Mouse (Mus musculus) left cerebral cortex, adult 18-20 months (tissue): ENCODE data around the gene Dolpp1. TPM values are rescaled to one million over a fixed set of nuclear protein-coding genes. Genes with fewer than 3 reads are reported as not detected.

ENCODE experiments used
- DNase-seq, 2 experiments: peaks; one replicate each; pipeline ENCODE4 v3.0.0; 2021 to 2022; ENCODE audit warnings: low spot score in 2 of 2, mixed read lengths in 1 of 2
- long read RNA-seq, 2 experiments: library from polyadenylated mRNA; stranded (forward); transcript quantifications; one replicate each; pipeline ENCODE4 v2.0.0; 2021
- total RNA-seq, 2 experiments: library from RNA; stranded (reverse); gene quantifications; 2 replicates each; pipeline ENCODE4 v1.2.3; 2021

The Dolpp1 gene
- 10 to 100 TPM; 24.2 to 27.5 TPM for total RNA-seq
- long read RNA-seq, experiment 1, transcript Dolpp1-201 (8 exons, 2,251 nt): major isoform, 23 of 37 reads
- long read RNA-seq, experiment 1, partial matches to known transcripts: 3 of 37 reads
- long read RNA-seq, experiment 1, other reads (novel, unspliced or antisense): 10 of 37 reads
- long read RNA-seq, experiment 2, transcript Dolpp1-201 (8 exons, 2,251 nt): major isoform, 26 of 29 reads
- long read RNA-seq, experiment 2, partial matches to known transcripts: 0 of 29 reads
- long read RNA-seq, experiment 2, other reads (novel, unspliced or antisense): 3 of 29 reads

DNA sequence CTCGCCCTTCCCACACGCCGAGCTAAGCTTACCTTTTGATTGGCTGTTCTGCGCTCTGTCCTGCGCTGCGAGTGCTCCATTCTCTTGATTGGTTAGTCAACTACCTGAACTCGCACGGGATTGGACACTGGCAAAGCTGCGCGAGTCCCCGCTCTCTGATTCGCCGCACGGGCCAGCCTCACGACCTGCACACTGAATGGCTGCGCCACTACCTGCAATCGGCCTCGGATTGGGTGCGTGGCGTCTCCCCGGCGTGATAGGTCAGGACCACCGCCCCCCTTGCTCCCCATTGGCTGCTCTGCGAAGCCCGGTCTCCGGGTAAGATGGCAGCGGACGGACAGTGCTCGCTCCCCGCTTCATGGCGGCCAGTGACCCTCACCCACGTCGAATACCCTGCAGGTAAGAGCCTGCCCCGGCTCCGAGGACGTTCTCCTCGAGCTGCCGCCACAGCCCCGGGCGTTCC is at the start of gene Dolpp1:
Gene Dolpp1, plus strand, starts transcription at position 141 of the 463 bp plus-strand sequence.
- DNase-seq: peak; percentile 95 to 98

DNA sequence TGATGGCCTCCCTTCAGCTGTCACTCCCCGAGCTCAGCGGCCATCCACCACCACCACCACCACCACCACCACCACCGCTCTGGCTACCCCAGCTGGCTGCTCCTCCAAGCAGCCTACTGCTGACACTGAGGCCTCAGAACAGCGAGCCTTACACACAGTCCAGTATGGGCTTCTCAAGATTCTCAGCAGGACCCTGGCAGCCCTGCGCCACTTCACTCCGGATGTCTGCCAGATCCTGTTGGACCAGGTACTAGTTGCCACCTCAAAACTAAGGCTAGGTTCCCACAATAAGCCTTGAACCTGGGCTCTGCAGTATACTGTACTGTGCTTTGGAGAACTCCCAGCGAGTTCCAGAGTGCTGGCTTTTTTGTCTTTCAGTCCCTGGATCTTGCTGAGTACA is 49.5 kb upstream of the Dolpp1 start:
- no peak for DNase-seq

DNA sequence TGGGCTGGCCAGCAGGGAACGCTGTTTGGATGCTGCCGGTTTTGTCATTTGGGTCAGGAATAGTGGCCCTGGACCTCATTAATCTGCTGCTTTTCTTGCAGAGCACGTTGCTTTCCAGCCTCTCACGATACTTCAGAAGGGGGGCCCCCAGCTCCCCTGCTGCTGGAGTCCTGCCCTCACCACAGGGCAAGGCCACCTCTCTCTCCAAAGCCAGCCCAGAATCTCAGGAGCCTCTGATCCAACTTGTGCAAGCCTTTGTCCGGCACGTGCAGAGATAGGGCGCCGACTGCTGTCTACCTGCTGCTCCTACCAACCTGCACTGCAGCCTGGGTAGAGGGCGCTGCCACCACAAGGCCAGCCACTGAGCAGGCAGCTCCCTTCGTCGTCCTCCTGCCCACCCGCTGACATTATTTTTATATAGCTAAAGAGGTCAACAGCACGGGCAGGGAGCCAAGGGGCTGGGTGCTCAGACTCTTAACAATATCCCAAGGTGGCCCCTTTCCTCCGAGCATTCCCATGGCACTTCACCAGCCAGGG is 48.4 kb upstream of the Dolpp1 start:
- no peak for DNase-seq

DNA sequence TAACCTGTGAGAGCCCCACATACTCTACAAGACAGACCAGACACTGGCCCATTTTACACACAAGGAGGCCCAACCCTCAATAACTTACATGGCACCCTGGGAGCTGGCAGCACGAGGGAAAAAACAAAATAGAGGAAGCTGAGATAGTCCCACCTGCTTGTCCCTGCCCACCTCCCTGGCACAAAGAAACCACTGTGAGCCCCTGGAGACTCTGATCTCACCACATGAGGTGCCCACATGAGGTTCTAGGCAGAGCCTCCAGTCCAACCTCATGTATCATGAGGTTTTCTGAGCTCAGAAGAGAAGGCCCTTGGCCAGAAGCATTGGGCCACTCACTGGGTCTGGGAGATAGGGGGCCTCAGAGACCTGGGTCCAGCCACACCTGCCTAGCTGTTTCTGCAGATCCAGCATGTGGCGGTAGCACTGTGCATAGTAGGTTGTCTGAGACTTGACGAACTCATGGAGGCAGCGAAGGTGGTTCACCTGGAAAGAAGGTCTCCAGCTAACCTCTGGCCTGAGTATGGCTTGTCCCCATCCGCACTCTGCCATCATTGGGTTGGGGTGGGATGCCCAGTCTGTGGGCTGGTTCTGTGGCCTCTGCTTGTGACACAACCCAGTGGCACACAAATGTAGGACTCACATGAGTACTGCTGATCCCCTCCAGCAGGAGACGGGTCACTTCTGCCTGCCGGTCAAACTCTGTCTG is 45.9 kb upstream of the Dolpp1 start:
- DNase-seq: no peak

DNA sequence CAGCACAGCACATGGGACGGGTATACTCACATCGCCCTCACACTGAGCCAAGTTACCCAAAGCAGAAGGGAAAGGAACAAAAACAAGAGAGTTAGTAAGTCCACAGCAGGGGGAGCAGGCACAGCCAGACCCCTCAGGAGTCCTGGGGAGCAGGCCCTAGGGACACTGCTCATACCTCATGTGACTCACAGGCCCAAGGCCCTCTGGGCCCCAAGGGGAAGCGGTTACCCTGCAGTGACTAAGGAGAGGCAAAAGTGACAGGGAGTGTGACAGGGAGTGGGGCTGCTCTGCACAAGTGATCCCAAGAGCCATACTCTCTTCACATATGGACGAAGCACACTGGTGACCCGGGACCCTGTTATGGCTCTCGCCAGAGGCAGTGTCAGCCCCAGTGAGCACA is 42.9 kb upstream of the Dolpp1 start:
- DNase-seq: no peak

DNA sequence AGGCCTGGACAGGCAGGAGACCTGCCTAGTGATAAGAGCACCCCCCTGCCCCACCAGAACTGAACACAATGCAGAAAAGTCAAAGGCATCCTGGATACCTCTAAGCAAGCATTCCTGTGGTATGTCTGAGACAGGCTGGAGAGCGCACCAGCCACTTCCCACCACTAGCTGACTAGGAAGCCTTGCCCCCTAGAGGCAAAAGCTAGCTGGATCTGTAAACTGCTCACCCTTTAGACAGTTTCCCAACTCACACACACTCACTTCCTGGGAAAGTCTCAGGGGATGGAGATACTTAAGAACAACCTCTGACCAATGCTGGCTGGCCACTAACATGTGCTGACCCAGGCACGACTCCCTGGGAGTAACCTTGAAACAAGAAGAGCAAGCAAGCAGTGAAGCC is 40.9 kb upstream of the Dolpp1 start:
- DNase-seq: no peak

DNA sequence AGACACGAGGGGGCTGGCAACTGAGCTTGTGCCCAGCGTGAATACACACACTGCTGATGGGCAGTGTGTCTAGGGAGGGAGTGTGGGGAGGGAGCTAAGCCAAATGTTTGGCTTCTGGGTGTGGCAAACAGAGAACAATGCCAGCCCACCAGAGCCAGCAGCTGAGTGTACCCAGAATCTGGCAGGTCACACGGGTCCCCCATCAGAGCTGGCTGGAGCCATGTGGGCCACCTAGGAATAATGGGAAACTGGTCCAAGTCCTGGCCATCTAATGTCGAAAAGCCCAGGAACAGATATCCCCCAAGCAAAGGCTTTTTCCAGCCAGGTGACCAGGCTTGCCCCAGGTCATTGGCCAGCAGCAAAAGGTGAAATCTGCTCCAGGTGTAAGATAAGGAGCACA is 36.2 kb upstream of the Dolpp1 start:
- no peak for DNase-seq

DNA sequence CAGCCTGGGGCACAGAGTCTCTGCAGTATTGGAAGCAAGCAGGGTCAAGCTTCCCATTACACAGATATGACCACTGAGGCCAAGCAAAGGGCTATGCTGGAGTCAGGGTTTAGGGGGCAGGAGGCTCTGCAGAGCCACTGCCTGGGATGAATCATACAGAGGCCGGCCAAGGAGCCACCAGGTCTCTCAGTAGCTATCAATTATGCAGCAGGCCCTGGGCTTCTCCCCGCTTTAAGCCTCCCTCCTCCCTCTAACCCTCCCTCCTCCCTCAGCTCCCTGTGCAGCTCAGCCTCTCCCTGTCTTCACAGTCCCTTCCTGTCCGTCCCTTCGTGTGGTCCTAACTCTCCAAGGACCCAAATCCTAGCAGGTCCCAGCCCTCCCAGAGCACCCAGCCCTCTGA is 35.8 kb upstream of the Dolpp1 start:
- no peak for DNase-seq

DNA sequence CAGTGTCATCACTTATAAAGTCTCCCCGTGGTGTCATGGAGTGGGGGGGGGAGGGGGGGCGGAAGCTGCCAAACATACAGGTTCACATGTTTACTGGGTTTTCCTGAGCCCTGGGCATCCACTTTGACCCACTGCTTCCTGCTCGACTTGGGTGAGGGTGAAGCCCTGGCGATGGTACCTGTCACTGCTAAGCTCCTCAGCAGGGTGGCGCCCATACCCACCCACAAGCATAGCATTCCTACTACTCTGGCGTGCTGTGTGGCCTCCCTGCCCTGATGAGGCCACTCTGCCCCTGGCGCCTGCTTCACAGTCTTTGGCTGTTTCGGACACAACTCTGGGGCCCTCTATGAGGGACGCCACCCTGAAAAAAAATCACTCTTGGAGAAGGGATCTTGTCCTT is 35.1 kb upstream of the Dolpp1 start:
- no peak for DNase-seq

DNA sequence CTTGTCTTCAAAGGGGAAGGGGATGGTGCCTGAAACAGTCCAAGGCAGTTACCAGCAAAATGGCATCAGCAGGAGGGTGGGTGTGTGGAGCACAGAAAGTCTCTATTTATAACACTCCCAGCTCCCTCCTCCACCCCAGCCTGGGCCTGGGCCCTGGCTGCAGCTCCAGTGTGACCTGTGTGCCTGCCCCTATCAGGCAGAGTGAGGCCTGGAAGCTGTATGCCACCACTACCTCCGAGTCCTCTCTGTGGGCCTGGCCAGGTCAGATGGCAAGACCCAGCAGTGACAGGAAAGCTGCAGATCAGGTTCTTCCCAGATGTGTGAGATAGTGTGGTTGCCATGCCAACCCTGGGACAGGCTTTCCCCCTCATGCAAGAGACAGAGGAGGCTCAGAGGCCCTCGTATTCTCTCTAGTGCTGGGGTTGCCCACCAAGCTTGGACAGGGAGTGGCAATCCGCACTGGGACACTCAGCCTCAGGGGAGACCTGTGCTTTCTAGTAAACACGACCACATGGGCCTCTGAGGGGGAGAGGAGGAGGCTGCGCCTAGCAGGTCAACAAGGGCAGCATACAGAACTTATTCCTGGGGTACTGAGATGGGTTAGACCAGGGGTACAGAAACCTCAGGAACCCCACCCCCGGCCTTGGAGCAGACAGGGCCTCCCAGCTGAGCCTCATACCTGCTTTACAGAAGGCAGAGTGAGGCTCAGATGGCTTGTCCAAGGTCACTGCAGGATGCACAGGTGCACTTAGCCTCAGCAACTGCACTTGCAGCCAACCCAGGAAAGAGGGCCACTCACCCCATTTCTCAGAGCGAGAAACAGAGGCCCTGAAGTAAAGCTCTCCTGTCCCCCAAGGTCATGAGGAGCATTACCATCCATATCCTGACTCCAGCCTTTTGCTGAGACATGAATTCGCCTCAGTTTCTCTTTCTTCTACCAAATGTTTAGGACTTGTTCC is 34.2 kb upstream of the Dolpp1 start:
- peak; percentile 32 to 40 for DNase-seq

DNA sequence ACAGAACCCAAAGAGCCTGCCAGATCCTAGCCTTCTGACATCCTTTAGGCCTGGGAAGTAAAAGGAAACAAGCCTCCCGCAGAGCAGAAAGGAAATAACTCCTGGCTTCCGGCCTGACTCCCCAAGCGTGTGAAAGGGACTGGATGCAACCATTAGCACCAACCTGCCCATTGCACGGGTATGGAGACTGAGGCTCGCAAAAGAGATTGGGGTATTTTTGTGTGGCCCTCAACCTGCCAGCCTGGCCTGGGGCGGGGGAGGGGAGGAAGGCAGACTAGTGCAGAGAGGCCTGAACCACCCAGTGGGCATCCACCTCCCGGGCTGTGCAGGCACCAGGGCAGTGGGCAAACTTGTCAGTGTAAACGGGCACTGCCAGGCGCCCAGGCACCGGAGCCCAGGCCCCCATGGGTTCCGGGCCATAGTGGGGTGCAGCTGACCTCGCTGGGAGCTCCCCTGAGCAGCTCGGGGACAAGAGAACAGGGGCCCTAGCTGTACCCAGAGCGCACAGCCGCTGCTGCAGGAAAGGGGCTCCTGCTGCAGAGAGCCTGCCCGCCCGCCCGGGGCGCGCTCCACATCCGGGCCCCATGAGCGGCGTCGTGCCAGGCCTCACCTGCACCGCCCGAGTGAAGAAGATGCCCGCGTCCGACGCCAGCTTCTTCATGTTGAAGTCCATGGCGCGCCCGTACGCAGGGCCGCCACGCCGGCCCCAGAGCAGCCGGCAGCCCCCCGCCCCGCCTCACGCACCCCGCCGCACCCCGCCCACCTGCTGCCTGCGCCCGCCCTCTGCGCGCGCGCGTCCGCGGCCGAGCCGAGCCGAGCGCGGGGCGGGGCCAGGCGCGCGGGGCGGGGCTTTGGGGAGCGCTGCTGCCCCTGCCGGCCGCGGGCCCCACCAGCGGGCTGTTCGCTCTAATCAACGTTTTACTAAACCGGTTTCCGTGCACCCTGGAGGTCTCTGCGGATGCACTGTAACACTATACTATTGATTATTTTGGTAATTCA is 33.2 kb upstream of the Dolpp1 start, which contains the start of gene Sh3glb2:
Gene Sh3glb2, minus strand, starts transcription at position 805 of the 999 bp plus-strand sequence.
- peak; percentile 79 to 86 for DNase-seq

DNA sequence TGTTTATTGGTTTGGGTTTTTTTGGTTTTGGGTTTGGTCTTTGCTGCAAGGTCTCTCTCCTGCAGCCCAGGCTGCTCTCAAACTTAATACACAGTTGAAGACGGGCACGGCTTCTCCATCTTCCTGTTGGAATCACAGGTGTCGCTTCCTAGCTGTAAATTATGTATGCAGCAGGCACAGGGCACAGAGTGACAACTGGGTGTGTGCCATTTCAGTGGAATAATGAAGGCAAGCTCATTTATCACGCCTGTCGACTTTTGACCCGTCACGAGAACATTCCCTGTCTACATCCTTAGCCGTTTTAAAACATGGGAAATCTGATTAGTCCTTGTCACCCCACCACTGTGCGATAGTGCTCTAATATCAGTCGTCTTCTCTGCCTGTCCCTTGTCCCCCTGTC is 31.4 kb upstream of the Dolpp1 start:
- DNase-seq: no peak

DNA sequence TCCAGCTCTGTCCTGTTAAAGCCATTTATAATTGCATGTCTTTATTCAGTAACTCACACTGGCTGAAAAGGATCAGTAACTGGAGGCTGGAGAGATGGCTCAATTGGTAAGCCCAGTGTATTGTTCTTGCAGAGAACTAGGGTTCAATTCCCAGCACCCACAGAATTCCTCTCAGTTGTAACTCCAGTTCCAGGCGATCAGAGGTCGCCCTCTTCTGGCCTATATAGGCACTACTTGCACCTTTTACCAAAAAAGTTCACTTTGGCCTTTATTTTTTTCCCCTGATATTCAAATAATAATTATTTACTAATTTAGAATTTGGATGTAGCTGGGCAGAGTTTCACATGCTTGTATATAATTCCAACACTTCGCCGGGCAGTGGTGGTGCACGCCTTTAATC is 29.2 kb upstream of the Dolpp1 start:
- no peak for DNase-seq

DNA sequence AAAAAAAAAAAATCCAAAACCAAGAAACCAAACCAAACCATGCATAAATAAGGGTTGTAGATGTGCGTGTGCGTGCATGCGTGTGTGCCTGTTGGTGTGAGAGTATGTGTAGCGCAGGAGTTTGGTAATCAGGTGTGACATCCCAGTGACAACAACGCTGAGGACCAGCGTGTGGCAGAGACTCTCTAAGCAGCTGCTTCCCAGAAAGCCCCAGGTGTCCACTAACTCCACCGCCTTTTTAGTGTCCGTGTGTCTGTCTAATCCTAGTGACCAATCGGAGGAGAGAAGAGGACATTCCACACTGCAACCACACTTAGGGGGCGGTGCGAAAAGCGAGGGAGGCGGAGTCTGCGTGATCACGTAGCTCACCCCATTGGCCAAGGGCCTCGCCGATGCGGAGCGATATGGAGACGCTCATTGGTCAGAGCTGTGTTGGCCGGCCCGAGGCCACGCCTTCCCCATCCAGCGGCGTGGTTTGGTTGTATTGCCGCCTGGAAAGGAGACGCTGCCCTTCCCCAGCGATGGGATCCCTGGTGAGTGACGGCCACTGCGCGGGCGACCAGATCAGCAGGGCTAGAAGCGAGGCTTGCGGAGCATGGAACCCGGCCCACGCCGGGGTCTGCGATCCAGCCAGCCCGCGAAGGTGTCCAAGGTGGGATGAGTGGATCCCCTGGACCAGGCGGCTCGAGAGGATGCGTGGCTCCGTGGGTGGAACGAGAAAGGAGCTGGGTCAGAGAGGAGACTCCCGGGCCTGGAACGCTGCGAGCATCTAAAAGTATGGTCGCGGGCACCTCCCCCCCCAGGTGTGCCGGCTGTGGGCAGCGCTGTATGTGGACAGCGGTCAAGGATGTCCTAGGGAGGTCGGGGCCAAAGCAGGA is 28.0 kb upstream of the Dolpp1 start, which contains the start of gene Miga2:
Gene Miga2, plus strand, starts transcription at position 461 of the 878 bp plus-strand sequence.
- DNase-seq: peak; percentile 97 to 99

DNA sequence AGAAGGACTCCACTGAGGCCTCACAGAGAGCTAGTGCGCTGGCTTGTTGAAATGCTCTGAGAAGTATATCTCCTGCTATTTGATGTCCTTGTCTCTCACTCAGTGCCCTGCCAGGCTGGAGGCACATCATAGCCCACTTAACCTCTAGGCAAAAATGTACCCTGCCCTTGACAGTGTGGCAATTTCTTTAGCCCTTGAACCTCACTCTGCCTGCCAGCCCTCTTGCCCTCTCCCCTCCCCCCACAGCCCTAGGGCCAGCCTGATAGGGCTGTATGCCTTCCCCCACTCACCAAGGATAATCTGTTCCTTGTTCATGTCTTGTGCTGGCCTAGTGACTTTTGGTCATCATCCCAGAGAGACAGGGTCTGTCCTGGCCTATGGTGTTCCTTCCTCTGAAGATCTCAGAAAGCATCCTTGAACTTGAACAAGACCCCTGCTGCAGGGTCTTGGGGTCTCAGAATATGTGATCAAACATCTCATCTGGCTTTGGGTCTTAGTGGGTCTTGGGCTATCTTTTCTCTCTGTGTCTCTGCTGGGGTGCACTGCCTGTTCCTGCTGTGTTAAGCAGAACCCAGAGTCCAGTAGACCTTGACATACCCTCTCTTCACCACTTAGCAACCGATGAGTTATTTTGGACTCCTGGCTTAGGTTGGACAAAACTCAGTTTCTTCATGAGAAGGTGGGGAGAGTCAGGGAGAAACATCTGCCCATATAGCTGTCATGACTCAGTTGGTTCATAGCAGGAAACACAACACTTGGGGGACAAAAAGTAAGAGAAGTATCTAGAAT is 26.6 kb upstream of the Dolpp1 start:
- no peak for DNase-seq

DNA sequence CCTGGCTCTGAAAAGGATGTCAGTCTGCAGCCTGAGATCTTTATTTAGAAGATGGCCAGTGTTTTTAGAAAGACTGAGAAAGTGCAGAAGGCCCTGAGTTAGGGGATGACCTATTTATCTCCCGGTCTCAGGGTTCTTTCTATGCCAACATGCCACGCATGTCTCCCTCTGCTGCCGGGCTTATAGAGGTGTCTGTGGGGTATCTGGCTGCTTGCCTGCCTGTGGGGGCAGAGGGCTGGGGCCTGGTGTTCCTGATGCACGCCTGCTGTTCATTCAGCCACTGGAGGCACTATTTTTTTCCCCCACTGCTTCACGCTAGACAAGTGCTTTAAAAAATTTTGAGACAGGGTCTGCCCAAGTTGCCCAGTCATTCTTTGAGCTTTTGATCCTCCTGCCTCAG is 25.9 kb upstream of the Dolpp1 start:
- DNase-seq: no peak

DNA sequence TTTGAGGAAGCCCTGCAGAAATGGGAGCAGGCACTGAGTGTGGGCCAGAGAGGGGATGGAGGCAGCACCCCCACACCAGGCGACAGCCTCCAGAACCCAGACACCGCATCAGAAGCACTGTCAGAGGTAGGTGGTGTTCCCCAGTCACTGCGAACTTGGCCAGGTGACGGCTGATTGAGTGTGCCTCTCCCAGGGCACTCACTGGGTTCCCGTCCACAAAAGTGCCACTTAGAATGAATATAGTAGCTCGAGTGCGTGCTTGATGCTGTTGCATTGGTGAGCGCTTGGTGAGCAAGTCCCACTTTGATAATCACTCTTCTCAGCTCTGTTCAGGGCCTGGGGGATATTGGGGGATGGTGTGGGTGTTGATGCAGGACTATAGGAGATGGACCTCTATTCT is 20.5 kb upstream of the Dolpp1 start:
- no peak for DNase-seq

DNA sequence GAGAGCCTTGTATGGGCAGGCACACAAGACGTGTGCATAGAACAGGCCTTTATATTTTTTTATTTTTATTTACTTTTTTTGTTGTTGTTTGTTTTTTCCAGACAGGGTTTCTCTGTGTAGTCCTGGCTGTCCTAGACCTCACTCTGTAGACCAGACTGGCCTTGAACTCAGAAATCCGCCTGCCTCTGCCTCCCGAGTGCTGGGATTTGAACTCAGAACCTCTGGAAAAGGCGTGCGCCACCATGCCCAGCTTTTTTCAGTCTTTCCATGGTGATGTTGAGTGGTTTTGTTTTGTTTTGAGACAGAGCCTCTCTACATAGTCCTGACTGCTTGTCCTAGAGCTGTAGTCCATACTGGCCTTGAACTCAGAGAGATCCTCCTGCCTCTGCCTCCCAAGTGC is 19.3 kb upstream of the Dolpp1 start:
- no peak for DNase-seq
